Mouse (Mus musculus) adrenal gland, postnatal 36 days (tissue): Measurements from ENCODE around the gene Rbfox1. TPM values are rescaled to one million over a fixed set of nuclear protein-coding genes. Genes with fewer than 3 reads are reported as not detected.
A peak's percentile ranks its signal among the peaks of the same experiment; 100 is the strongest.

Source experiments
- DNase-seq, 2 experiments: peaks; one replicate each; pipeline ENCODE4 v3.0.0; 2021; ENCODE audit warnings: mixed read lengths in 1 of 2
- total RNA-seq, 2 experiments: library from RNA; stranded (reverse); gene quantifications; 2 replicates each; pipeline ENCODE4 v1.2.3; 2021

The Rbfox1 gene
- total RNA-seq, 2 experiments from 2014 or later = 1.0 to 1.1 TPM

DNA sequence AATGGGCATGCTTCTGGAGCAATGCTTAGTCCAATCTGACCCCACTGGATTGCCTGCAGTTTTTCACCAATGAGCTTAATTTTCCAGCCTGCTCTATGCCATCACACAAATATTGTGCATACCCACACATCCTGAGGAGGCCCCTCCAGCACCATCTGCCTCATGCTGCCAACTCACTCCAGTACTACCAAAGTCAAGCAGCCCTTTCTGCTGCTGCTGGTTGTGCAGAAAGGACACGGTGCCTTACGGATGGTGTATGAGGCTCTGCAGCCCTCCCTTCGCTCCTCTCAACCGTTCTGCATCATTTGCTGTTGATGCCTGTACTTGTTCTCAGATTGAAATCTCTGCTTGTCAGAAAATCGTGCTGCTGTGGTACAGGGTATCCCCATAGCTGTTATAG lies 468.0 kb downstream of the Rbfox1 start:
- no peak for DNase-seq

DNA sequence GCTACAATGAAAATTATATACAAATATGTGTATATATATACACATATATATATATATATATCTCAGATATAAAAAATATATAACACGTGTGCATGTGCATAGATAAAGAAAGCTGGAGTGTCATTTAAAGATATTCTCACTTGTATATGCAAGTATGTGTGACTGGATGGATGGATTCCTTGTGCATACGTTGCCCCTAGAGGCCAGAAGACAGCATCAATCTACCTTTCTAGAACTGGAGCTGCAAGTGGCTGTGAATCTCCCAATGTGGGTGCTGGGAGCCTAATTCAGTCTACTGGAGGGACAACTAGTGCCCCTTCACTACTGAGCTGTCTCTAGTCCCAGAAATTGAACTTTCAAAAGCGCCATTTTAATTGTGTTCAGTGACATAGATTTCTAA lies 471.8 kb downstream of the Rbfox1 start:
- DNase-seq = no peak

DNA sequence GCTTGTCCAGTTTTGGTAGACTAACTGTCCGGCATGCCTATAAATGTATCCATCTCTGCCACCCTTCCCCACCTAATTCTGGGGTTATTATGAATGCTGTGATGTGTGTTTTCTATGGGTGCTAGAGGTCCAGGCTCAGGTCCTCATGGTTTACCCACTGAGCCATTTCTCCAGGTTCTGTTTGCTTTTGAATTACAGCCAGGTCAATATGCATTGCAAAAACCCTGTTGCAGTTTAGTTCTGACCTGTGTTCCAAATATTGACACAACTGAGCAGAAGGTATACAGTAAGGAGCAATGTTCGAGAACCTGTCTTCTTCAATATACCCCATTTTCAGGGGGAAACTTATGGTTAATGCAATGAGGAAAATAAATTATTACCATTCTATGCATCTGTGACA lies 480.6 kb downstream of the Rbfox1 start:
- DNase-seq = no peak

DNA sequence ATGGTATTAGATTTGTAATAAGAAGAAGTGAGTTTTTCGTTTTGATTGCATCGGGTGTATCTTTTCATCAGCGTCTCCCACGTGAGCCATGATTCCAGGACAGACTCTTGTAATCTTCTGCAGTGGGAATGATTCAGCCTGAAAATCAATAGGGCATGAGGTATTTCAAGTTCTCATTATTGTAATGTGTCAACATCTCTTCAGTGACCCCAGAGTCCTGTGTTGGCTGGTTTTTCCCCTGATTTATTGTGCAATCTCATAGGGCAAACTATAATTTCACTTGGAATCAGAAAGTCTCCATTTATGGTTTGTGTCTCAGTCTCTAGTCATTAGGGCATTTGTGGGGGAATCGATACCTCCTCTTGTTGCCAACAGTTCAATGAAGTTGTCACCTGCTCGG lies 481.5 kb downstream of the Rbfox1 start:
- no peak for DNase-seq

DNA sequence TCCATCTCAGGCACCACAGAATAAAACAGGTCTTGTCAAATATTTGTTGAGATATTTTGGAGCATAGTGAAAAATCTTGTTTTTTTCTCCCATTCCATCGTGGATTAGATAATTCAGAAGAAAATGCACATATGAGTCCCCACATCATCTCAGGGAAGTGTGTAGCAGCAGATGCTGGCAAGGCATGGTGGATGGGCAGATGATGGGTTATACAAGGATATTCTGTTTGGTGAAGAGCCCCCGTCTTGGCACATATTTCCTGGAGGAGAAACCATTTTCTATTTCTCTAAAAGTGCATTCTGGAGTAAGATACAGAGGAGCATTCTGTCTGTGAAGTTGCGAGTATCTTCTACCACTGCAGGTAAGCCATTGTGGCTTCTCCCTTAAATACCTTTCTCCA lies 495.8 kb downstream of the Rbfox1 start:
- no peak for DNase-seq

DNA sequence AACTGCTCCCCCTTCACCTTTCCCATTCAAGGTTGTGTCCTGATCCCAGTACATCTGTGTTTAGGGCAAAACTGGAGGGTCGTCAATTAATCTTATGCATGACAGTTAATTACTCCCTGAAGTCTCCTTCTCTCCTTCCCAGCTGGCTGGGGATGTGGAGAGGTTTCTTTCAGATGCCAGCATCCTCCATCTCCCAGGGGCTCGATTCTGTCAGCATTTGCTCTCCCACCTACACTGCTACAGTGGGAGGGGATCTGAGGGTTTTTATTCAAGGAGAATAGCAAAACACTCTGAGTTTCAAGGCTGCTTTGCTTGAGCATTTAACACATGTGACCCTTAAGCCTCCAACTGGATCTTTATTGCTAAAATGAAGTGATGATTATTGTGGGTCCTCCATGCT lies 496.4 kb downstream of the Rbfox1 start:
- DNase-seq = no peak

DNA sequence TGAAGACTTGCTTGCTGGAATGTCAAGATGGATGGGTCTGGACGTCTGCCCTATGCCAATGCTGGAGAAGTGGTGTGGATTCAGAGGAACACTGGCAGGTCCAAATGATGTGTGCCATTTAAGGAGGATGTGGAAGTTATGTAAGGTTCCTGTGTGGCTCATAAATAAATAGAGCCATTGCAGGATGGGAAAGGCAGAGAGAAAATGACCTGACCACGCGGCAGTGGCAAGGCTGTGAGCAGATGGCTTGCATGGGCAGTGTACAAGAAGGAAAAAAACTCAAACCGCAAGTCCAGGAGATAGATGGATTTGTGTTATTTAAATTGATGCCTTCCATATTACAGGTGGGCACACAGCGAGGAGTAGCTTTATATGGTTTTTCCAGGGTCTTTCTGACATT lies 497.6 kb downstream of the Rbfox1 start:
- DNase-seq = no peak

DNA sequence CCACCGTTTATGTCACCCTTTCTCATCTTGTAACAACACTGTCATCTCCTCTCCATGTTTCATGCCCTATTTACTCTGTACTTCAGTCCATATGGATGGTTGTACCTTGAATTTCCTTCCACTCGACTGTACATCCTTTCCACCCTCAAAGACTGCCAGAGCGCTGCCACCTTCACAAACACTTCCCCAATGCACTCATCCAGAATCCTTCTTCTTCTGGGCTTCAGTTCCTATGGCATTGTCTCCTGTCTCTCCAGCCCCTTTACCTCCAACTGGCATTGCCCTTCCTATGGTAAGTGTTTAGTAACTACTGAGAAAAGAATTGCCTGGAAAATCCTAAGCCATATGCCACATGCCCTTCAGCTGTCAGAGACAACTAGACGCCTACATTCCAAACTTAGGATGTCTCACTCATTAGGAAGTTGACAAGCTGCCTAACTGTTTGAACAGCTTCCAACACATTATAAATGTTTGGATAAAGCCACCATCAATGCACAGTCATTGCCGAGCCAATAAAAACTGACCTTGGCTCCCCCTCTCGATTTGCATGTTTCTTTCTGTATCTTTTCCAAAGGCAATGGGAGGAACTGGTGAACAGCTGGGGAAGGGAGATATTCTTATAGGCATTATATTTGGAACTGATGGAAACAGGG lies 505.2 kb downstream of the Rbfox1 start:
- no peak for DNase-seq

DNA sequence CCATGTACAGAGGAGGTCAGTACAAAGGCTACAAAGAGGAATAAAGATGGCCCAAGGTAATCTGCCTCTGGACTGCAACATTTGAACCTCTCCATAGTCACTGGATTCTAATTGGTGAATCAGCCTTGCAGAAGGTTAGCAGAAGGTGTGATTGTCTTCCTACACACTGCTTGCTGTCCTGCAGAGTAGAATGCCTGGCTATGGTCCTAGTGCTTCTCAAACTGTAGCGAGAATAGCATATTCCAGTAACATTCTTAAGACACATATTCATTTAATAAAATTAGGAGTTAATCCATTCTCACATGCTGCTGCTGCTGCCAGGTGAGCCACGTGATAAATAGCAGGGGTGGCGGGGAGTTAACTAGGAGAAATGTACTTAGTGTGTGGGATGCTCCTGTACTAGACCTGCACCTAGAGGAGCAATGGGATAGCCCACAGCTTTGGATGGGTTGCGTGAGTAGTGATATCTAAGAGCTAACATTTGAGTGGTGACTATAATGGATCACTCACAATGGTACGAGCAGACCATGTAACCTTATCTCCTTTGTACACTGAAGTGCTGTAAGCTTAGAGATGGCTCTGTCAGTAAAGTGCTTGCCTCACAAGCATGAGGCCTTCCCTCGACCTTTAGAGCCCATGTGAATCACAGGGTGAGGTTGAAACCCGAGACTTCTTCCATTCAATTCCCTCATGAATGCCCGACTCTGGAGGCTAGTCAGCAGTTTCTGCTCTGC lies 511.7 kb downstream of the Rbfox1 start:
- DNase-seq = no peak

DNA sequence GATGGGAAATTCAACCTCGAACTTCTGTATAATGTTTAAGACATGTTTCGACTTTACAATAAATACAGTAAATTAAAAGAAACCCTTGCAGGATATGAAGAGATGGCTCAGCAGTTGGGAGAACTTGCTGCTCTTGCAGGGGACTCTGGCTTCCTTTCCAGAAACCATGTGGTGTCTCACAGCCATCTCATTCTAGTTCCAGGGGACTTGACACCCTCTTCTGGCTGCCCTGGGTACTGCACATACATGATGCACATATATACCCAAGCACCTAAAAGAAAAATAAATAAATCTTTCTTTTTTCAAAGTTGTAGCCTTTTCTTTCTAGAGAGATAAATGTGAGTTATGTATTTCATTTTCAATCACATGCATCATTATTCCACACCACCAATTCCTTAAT lies 512.5 kb downstream of the Rbfox1 start:
- DNase-seq = no peak

DNA sequence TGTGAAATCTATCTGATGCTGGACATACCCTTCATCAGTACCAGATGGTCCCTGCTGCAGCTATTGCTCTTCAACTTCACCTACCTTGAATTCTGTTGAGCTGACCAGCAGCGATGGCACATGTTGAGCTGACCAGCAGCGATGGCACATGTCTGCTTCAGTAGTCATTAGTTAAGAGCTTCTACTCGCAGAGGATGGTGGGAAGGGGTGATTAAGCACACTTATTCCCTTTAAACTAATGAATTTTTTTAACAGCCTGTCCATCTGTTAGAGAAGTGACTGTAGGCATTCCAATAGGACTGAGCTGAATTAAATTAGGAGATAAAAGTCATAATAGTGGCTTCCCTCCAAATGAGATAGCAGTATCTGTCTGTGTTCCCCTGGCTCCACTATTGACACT lies 517.7 kb downstream of the Rbfox1 start:
- no peak for DNase-seq

DNA sequence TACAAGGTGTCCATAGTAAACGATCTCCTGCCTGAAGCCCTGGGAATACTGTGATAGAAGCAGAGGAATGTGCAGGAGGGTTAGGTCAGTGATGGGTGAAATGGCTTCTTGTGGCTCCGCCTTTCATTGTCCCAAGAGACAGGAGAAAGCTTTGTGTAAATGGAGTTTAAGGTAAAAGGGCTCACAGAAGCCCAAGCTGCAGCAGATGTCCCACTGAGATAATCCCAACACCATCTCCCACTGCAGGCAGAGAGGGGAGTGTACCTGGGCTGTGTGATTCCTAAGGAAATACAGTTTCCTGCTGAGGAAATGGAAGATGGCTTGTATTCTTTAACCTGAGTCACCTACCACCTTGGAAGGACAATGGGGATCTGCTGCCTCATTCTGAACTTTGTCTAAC lies 529.7 kb downstream of the Rbfox1 start:
- DNase-seq = no peak

DNA sequence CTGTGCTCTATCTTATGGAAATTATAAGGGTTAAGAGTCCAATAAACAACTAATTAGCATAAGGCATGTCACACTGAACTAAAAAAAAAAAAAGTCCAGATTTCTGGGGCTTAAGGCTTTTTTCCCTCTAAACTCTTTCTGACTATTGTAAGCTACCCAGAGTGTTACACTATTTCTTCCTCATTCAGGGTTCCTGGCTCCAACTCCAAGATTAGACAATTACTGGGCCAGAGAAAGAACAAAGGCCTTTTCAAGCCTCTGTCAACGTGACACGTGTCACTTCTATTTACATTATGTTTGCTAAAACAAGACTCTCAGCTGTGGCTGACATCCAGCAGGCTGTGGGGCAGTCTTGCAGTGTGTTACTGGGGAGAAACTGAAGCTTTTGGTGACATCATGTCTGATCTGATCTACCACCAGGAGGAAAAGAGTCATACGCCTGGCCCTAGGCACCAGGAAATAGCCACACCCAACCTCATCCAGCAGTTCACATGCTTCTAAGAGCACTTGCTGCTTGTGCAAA lies 536.5 kb downstream of the Rbfox1 start:
- DNase-seq = no peak

DNA sequence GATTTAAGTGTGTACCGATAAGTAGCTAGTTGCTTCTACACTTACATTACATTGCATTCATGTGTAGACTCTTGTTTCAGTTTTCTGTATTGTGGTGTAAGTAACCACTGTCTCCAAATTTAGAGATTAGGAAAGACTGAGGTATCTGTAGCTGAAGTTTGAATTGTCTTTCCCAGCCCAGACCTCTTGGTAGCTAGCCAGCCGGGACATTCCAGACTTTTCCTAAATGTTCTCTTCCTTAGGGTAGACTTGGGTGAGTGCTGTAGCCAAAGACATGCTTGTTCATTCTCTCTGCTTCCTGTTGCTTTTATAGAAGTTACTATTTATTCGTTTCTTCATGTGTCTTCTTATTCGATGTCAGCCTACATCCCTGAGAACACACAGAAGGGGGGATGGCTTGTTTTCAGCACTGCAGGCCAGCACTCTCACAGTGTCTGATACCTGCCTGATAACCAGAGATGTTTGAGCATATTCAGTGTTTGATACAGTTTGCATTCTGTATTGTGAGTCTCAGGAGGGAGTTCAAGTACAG lies 538.8 kb downstream of the Rbfox1 start:
- DNase-seq = no peak

DNA sequence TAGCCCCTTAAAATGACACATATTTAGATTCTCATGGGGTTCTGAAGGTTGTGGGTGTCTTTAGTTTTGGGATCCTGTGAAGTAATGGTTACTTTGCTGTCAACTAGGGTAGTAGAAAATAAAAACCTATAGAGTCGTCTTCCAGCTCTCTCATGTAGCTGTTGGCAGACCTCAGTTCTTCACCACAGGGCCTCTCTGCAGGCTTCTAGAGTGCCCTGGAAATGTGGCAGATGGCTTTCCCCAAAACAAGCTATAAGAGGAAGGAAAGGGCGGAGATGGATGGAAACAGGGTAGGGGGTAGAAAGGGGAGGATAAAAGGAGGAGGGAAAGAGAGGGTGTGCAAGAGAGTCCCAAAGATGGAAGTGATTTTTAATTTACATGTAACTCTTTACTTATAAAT lies 539.6 kb downstream of the Rbfox1 start:
- no peak for DNase-seq

DNA sequence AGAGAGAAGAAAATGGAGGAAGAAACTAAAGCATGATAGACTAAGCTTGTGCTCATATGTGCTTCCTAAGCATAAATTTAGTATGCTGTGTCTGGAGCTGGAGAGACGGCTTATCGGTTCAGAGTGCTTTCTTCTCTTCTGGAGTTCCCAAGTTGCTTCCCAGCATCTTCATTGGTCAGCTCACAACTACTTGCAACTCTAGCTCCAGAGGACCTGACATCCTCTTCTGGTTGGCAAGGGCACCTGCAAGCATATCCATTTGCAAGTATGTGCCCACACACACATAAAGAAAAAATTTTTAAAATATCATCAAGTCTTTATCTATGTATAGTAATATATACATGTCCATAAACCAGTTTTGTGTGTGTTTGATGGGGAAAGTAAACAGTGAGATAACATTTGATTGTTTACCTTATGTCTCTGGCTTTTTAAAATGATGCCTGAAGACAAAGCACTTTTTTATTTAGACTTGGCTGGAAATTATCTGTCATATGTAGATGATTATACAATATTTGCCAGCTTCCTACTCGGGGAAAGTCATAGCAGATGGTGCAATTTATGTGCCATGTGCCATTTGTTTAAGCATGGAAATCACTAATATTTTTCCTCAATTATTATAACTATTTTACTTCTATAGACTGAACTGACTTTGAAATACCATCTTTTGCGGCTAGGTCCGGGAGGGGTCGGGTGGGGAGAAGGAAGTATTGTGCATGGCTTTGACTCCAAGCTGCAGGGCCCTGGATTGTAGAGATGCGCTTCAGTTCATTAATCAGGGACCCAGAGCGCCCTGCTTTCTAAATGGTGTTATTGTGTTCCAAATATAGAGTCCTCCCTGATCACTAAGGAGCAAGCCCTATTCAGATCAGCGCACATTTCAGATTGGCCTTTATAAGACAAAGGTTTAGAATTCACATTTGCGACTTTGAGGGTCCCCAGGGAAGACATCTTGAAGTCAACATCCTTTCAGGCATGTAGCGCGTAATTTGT lies 542.4 kb downstream of the Rbfox1 start:
- DNase-seq = no peak

DNA sequence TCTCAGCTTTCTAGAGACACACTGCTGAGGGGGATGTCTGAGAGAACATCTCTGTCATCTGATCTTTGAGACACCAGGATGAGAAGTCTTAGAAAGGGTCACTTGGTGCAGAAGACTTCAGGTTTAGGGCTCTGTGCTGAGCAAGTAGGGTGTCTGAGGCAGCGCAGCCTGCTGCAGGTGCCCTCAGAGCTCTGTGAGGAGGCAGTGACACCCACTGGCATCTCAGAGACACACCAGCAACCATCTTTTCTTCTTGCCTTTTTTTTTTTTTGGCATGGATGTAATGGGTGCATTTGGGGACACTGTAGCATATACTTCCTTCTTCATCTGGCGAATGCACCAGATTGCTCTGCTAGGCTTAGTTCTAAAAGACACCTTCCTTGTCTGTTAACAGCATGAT lies 545.8 kb downstream of the Rbfox1 start:
- DNase-seq = no peak

DNA sequence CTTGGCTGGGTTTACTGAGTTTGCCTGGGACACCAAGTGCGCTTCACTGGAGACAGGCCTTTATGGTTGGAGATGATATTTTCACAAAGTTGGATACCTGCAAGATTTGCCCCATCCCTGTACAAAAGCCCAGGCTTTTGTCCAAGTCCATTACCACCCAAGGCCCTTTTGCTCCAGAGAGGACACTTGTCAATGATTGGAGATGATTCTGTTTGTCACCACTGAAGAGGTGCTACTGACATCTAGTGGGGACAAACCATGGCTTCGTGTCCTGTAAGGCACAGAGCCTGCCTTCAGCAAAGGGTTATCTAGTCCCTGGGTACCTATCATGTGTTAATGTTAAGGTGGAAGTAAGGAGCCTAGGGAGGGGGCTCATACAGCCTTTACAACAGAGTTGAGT lies 551.3 kb downstream of the Rbfox1 start:
- DNase-seq = no peak

DNA sequence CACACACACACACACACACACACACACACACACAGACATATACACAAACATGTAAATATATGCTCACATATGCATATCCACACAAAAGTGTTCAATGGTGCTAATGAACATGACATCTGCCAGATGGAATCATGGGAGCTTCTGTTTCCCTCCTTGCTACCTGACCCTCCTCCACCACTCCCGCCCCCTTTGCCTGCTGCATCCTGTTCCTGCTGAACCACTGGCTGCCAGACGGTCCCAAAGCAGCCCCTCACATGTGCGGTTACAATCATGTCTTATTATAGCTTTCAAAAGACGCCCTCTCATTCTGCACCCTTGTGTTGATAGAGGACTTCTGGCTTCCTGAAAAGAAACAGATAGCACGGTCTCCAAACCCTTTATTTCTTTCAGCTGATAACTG lies 563.1 kb downstream of the Rbfox1 start:
- DNase-seq = no peak

DNA sequence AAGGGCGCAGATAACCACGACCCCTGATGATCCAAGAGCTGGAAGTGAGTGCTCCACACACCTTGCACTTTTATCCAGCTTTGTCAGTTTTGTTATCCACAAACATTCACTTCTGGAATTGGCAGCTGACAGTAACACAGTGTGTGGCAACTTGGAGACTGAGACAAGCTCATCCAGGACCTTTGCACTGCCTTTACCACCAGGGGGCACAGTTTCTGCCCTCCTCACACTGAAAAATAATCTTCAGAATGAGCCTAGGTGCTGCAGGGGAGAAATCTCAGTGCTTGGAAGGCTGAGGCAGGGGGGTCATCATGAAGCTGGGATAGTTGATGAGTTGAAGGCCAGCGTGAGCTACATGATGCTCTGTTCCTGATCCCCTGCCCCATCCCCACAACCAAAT lies 570.2 kb downstream of the Rbfox1 start:
- peak in 1 of 2 experiments; percentile 36 for DNase-seq

DNA sequence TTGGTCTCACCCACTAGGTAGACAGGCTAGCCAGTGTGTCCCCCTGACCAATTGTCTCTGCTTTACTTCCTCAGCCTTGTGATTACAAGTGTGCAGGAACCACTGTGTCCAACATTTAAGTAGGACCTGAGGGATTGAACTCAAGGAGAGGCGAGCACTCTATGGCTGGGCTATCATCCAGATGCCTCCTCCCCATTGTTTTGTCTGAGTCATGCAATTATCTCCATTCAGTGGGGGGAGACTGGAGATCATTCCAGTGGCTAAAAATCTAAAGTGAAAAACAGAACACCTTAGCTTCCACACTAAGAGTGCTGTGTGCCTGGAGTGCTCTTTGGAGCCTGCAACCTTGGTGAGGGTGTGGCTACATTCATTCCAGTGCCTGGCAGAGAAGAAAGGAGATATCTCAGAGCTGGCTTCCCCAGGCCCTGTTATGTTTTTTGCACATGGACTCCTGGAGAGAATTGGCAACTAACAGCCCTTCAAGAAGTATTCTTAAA lies 594.0 kb downstream of the Rbfox1 start:
- DNase-seq = no peak
